Mouse (Mus musculus) heart, embryonic 10.5 days (tissue): ENCODE results near the gene Zfp217. TPM values are rescaled to one million over a fixed set of nuclear protein-coding genes. Genes with fewer than 3 reads are reported as not detected.
A peak's percentile ranks its signal among the peaks of the same experiment; 100 is the strongest.

Experiments
- DNase-seq: peaks from one replicate; pipeline ENCODE4 v3.0.0-alpha.2; 2017; ENCODE audit warnings: low spot score
- H3K27ac ChIP-seq: fragments of 300-500 bp; sonication (generic); 2 replicates; pipeline ENCODE4 v1.5.1; 2016; ENCODE audit warnings: mild to moderate bottlenecking
- H3K27me3 ChIP-seq: fragments of 300-500 bp; sonication (generic); 2 replicates; pipeline ENCODE4 v1.6.1; 2016; ENCODE audit warnings: mild to moderate bottlenecking; ENCODE audit not compliant: poor library complexity, insufficient read depth, severe bottlenecking
- H3K36me3 ChIP-seq: fragments of 300-500 bp; sonication (generic); 2 replicates; pipeline ENCODE4 v1.6.1; 2016; ENCODE audit warnings: mild to moderate bottlenecking, moderate library complexity
- H3K4me1 ChIP-seq: fragments of 300-500 bp; sonication (generic); 2 replicates; pipeline ENCODE4 v1.6.1; 2016; ENCODE audit warnings: mild to moderate bottlenecking
- H3K4me3 ChIP-seq: fragments of 300-500 bp; sonication (generic); 2 replicates; pipeline ENCODE4 v1.5.1; 2016; ENCODE audit warnings: mild to moderate bottlenecking, moderate library complexity
- H3K9me3 ChIP-seq: fragments of 300-500 bp; sonication (generic); 2 replicates; pipeline ENCODE4 v1.6.1; 2016; ENCODE audit warnings: mild to moderate bottlenecking, moderate library complexity
- WGBS: fragments of 180-500 bp; shearing (Covaris S2); methylation state at CpG from one replicate; pipeline ENCODE4 v1.1.7; 2016; 5-methylcytosine and 5-hydroxymethylcytosine counted together
- polyA plus RNA-seq: library from polyadenylated mRNA; unstranded; fragments of >200 nt; fragmentation: Nextera tagmentation; extraction: Ambion mirVana; gene quantifications from 2 replicates; pipeline ENCODE4 v1.2.1, GENCODE M21; 2016

Gene Zfp217
- polyA plus RNA-seq, 1 experiment from 2014 or later = 3.7 TPM

DNA sequence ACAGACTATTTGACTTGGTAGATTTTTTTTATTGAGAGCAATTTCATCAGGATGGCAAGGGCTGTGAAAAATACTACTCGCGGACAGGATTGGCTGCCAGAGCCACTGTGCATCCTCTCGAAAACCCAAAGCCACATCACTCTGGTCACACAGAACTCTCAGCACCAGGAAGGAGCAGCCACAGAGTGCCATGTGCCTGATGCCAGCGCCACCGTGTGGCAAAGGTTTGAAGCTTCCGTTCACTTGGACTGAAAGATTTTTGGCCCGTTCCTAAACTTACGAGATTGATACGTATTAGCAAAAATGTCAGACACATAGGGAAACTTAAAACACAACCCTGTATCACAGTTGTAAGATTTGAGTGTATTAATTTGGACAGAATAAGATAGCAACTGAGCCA is 44.1 kb downstream of the Zfp217 start:
- H3K4me1 ChIP-seq = no peaks in the 10 kb centered on the region
- H3K36me3 ChIP-seq = peaks cover 22% of the 10 kb centered on the region
- H3K27me3 ChIP-seq = no peaks in the 10 kb centered on the region
- no peak overlapping the region for H3K4me3 ChIP-seq
- H3K9me3 ChIP-seq = no peaks in the 10 kb centered on the region
- no peak overlapping the region for H3K27ac ChIP-seq
- WGBS = 47% methylated on average over 9 of the region's 9 CpGs
- DNase-seq = no peak

- H3K27me3 ChIP-seq = no peaks in the 10 kb centered on the region
- 75% methylated on average over 5 of the region's 5 CpGs for WGBS
These were observed 44.6 kb downstream of the Zfp217 start for GRCm38 (mm10) chr2:170103341-170103740.

GRCm38 (mm10) chr2:170101932-170102331 is 46.0 kb downstream of the Zfp217 start:
- Histone ChIP-seq H3K4me1 (no peaks in the 10 kb centered on the region), H3K27ac (no peak overlapping the region), H3K4me3 (no peak overlapping the region), H3K27me3 (no peaks in the 10 kb centered on the region), H3K9me3 (no peaks in the 10 kb centered on the region), H3K36me3 (peaks cover 7% of the 10 kb centered on the region)
- WGBS = 66% methylated on average over 7 of the region's 7 CpGs
- no peak for DNase-seq

More at GRCm38 (mm10) chr2:170103341-170103740, 44.6 kb downstream of the Zfp217 start:
- H3K9me3 ChIP-seq = no peaks in the 10 kb centered on the region
- DNase-seq = no peak
- no peak overlapping the region for H3K4me3 ChIP-seq
- H3K4me1 ChIP-seq = no peaks in the 10 kb centered on the region
- H3K27ac ChIP-seq = no peak overlapping the region
- H3K36me3 ChIP-seq = peaks cover 21% of the 10 kb centered on the region

- Histone ChIP-seq H3K4me1 (no peaks in the 10 kb centered on the region), H3K9me3 (no peaks in the 10 kb centered on the region), H3K27me3 (no peaks in the 10 kb centered on the region), H3K27ac (no peak overlapping the region), H3K4me3 (no peak overlapping the region), H3K36me3 (0 out of 2 replicates have a peak, but pooled peaks cover 6% of the 10 kb centered on the region)
- 5% methylated on average over 12 of the region's 12 CpGs for WGBS
- peak; percentile 90 for DNase-seq
These were observed 46.8 kb downstream of the Zfp217 start for GRCm38 (mm10) chr2:170101132-170101531.

DNA sequence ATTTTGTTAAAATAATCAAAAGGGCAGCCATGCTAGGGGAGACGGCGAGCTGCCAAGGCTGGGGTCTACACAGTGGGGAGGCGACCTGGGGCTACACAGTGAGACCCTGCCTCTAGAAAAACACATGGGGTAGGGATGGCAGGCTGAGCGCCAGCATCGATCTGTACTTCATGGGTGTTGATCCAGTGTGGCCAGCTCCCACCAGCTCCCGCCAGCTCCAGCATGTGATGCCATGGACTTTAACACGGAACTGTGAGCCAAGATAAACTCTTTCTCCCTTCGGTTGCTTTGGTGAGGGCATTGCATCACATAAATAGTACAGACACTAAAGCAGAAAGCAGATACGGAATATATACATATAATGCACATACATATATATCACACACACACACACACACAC is 53.0 kb downstream of the Zfp217 start:
- Histone ChIP-seq H3K4me1 (no peaks in the 10 kb centered on the region), H3K9me3 (no peaks in the 10 kb centered on the region), H3K27me3 (no peaks in the 10 kb centered on the region; the same call in 1 of the 2 replicates), H3K27ac (no peak overlapping the region), H3K36me3 (no peaks in the 10 kb centered on the region), H3K4me3 (no peak overlapping the region)
- no peak for DNase-seq
- 92% methylated on average over 9 of the region's 9 CpGs for WGBS

DNA sequence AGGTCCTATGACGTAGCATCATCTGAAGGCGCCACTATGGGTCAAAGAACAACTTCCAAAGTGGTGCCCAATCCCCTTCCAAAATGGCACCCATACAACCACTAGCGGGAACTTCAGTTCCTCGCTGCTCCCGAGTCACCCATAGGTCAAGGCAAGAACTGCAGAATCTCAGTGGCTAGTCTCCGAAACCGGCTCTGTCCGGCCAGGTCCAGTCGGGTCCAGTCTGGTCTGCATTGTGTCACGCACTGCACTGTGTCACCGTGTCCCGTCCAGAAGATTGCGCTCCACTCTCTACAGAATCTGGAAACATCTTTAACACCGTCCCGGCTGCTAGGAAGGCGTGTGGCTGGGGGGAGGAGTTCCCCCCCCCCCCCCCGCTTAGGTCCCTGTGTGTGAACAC is 53.7 kb downstream of the Zfp217 start:
- Histone ChIP-seq H3K4me1 (no peaks in the 10 kb centered on the region), H3K27me3 (no peaks in the 10 kb centered on the region; the same call in 1 of the 2 replicates), H3K27ac (no peak overlapping the region), H3K4me3 (no peak overlapping the region), H3K36me3 (no peaks in the 10 kb centered on the region), H3K9me3 (no peaks in the 10 kb centered on the region)
- no peak for DNase-seq
- WGBS = 85% methylated on average over 17 of the region's 17 CpGs

DNA sequence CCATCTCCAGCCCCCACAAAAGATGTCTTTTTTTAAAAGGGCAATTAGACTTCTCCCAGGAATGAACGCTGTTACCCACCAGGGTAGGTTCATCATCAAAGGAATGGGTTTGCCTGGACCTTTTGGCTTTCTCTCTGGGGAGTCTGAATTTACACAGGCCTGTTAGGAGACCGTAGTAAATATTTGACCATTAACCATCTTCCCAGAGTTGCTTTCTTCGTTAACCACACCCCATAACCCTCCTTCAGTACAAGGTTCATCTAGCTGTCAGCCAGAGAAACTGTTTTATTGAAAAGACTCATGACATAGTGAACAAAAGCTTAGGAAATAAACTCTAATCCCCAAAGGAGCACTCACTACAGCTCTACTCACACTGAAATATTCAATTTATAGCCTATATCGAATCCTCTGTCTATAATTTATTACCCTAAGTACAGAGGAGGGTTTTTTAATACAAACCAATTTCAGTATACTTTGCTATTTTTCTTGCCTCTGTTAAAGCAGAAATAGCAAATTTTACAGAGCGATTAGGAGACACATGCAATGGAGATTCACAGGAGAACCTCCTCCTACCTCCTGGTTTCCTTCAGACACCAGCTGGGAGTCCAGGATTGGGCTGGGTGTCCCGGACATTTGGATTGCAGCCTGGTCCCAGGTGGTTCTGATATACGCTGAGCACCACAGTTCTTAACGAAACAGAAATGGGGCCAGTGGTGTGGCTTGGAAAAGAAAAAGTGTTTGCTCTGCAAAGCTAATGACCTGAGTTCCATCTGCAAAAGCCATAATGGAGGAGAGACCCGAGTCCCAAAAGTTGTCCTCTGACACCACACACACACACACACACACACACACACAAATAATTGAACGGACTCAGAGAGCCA is 56.1 kb downstream of the Zfp217 start:
- Histone ChIP-seq H3K4me3 (no peak overlapping the region), H3K27ac (no peak overlapping the region), H3K27me3 (no peaks in the 10 kb centered on the region; the same call in 1 of the 2 replicates), H3K36me3 (no peaks in the 10 kb centered on the region), H3K4me1 (no peaks in the 10 kb centered on the region), H3K9me3 (no peaks in the 10 kb centered on the region)
- WGBS = 76% methylated on average over 10 of the region's 10 CpGs
- no peak for DNase-seq

DNA sequence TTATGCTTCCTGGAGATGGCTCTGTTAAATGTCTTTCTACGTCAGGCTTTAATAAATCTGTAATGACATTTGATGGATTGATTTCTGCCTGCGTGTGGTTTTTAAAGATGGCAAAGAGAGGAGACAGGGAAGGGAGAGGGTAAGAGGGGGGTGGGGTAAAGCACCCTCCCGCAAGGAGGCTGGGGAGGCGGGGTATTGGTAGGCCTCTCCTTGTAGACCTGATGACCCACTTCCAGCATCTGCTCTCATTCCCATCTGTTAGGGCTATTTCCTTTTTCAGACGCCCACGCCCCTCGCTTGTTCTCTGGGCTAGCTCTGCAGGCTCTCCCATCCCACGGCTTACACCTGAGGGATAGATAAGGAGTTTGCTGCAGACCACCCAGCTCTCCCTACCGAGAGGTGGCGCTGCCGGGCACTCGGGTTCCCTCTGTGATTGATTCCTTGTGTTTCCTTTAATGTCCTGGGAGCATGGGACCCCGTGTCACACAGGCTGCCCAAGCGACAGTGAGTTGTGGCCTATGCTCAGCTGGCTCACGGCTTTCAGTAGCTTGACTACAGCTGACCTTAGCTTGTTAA is 69.4 kb downstream of the Zfp217 start:
- Histone ChIP-seq H3K36me3 (no peaks in the 10 kb centered on the region), H3K4me1 (no peaks in the 10 kb centered on the region), H3K9me3 (no peaks in the 10 kb centered on the region), H3K27ac (no peak overlapping the region), H3K4me3 (no peak overlapping the region), H3K27me3 (no peaks in the 10 kb centered on the region; the same call in 1 of the 2 replicates)
- no peak for DNase-seq
- 42% methylated on average over 15 of the region's 15 CpGs for WGBS

- WGBS = 81% methylated on average over 10 of the region's 10 CpGs
- Histone ChIP-seq H3K27ac (no peak overlapping the region), H3K4me3 (no peak overlapping the region), H3K27me3 (no peaks in the 10 kb centered on the region; the same call in 1 of the 2 replicates), H3K4me1 (no peaks in the 10 kb centered on the region), H3K36me3 (no peaks in the 10 kb centered on the region), H3K9me3 (no peaks in the 10 kb centered on the region)
- DNase-seq = no peak
These were observed 69.9 kb downstream of the Zfp217 start for GRCm38 (mm10) chr2:170078041-170078440.

- Histone ChIP-seq H3K27me3 (no peaks in the 10 kb centered on the region; the same call in 1 of the 2 replicates), H3K36me3 (no peaks in the 10 kb centered on the region), H3K4me3 (no peak overlapping the region), H3K9me3 (no peaks in the 10 kb centered on the region), H3K4me1 (no peaks in the 10 kb centered on the region), H3K27ac (no peak overlapping the region)
- DNase-seq = no peak
- 77% methylated on average over 6 of the region's 6 CpGs for WGBS
These were observed 70.9 kb downstream of the Zfp217 start for GRCm38 (mm10) chr2:170076941-170077490.

DNA sequence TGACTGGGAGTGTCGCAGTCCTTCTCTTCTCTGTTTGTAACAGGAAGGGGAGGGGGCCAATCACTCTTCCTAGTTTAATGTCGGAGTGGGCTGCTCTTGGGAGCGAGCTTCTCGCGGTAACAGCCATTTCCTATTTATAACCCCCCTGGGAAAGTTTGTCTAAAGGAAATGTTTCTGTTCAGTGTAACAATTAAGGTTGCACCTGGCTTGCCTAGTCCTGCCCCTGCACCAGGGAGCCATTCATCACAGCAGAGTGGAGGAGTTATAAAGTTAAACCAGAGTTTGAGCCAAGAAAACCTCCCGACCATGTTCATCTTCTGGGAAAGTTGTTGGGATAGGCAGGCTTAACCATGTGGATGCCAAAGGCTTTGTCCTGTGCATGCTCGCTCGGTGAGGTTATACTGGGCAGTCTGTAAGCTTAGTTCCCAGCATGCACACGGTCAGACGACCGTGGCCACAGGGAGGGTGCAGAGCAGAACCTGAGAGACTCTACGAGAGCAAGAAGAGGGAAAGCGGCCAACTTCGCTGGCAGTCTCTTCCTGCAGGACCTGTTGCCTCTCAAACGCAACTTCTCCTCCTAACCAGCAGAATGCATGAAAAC is 77.2 kb downstream of the Zfp217 start:
- 0 out of 2 replicates have a peak overlapping the region, but pooled peaks have one; percentile 25 for H3K27ac ChIP-seq
- no peaks in the 10 kb centered on the region for H3K36me3 ChIP-seq
- H3K9me3 ChIP-seq = no peaks in the 10 kb centered on the region
- 49% methylated on average over 15 of the region's 15 CpGs for WGBS
- H3K4me1 ChIP-seq = 0 out of 2 replicates have a peak, but pooled peaks cover 6% of the 10 kb centered on the region
- DNase-seq = no peak
- H3K4me3 ChIP-seq = 0 out of 2 replicates have a peak overlapping the region, but pooled peaks have one; percentile 2
- no peaks in the 10 kb centered on the region for H3K27me3 ChIP-seq

DNA sequence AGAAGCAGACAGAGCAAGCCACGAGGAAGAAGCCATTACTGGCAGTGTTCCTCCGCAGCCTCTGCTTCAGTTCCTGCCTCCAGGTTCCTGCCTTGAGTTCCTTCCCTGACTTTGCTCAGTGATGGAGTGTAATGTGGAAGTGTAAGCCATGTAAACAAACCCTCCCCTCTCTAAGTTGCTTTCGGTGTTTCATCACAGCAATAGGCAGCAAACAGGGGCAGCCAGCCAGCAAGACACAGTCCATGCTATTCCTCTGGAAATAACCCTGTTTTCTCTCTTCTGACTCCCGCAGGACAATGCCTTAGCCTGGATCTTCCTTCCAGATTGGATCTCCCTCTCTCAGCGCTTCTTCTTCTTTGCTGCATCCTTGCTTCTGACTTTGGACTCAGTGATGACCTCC is 77.9 kb downstream of the Zfp217 start:
- Histone ChIP-seq H3K4me3 (no peak overlapping the region), H3K27ac (no peak overlapping the region), H3K9me3 (no peaks in the 10 kb centered on the region), H3K4me1 (0 out of 2 replicates have a peak, but pooled peaks cover 6% of the 10 kb centered on the region), H3K36me3 (no peaks in the 10 kb centered on the region), H3K27me3 (no peaks in the 10 kb centered on the region)
- WGBS = 78% methylated on average over 5 of the region's 5 CpGs
- no peak for DNase-seq

GRCm38 (mm10) chr2:170062378-170062777 is 85.5 kb downstream of the Zfp217 start:
- WGBS = 77% methylated on average over 3 of the region's 3 CpGs
- Histone ChIP-seq H3K36me3 (no peaks in the 10 kb centered on the region), H3K27me3 (no peaks in the 10 kb centered on the region), H3K4me3 (no peak overlapping the region), H3K4me1 (no peaks in the 10 kb centered on the region), H3K27ac (no peak overlapping the region), H3K9me3 (no peaks in the 10 kb centered on the region)
- DNase-seq = no peak
